Mouse (Mus musculus) stomach, embryonic 16.5 days (tissue): Measurements from ENCODE around the gene Gatm. TPM values are rescaled to one million over a fixed set of nuclear protein-coding genes. Genes with fewer than 3 reads are reported as not detected.
A peak's percentile ranks its signal among the peaks of the same experiment; 100 is the strongest.

ENCODE experiments used
- ATAC-seq: fragments of 200-750 bp; cut with Nextera tagmentation; 2 replicates; pipeline ENCODE4 v1.8.0; 2017; ENCODE audit warnings: moderate number of reproducible peaks, moderate TSS enrichment; ENCODE audit not compliant: insufficient read depth, low FRiP score
- H3K27ac ChIP-seq: fragments of 300-500 bp; sonication (generic); 2 replicates; pipeline ENCODE4 v1.5.1; 2014; ENCODE audit warnings: low read length
- H3K27me3 ChIP-seq: fragments of 300-500 bp; sonication (generic); 2 replicates; pipeline ENCODE4 v1.6.1; 2014; ENCODE audit warnings: low read length, control low read depth, mixed read lengths; ENCODE audit not compliant: control insufficient read depth, insufficient read depth
- H3K36me3 ChIP-seq: fragments of 300-500 bp; sonication (generic); 2 replicates; pipeline ENCODE4 v1.6.1; 2014; ENCODE audit warnings: low read length; ENCODE audit not compliant: control insufficient read depth, insufficient read depth
- H3K4me1 ChIP-seq: fragments of 300-500 bp; sonication (generic); 2 replicates; pipeline ENCODE4 v1.6.1; 2014; ENCODE audit warnings: low read length, control low read depth, mixed read lengths; ENCODE audit not compliant: control insufficient read depth, insufficient read depth
- H3K4me2 ChIP-seq: fragments of 300-500 bp; sonication (generic); 2 replicates; pipeline ENCODE4 v1.6.1; 2014; ENCODE audit warnings: low read depth, low read length, mixed read lengths
- H3K4me3 ChIP-seq: fragments of 300-500 bp; sonication (generic); replicated peaks from 2 replicates; pipeline ENCODE4 v1.5.1; 2014; ENCODE audit warnings: mild to moderate bottlenecking, low read length
- H3K9ac ChIP-seq: fragments of 300-500 bp; sonication (generic); 2 replicates; pipeline ENCODE4 v1.6.1; 2014; ENCODE audit warnings: low read length
- H3K9me3 ChIP-seq: fragments of 300-500 bp; sonication (generic); replicated peaks from 2 replicates; pipeline ENCODE4 v1.6.1; 2016; ENCODE audit warnings: low read length, control low read depth; ENCODE audit not compliant: control insufficient read depth
- WGBS: fragments of 180-500 bp; shearing (Covaris S2); extraction: QIAGEN DNeasy Blood & Tissue Kit; methylation state at CpG from one replicate; pipeline ENCODE4 v1.1.7; 2014; 5-methylcytosine and 5-hydroxymethylcytosine counted together
- microRNA counts: library from miRNA; unstranded; fragments of <30 nt; microRNA quantifications from one replicate; lab custom pipeline; 2016
- microRNA-seq: library from miRNA; unstranded; fragments of <30 nt; microRNA quantifications from one replicate; pipeline ENCODE4, GENCODE M21; 2016
- polyA plus RNA-seq: library from polyadenylated mRNA; unstranded; fragments of >200 nt; fragmentation: Nextera tagmentation; extraction: Ambion mirVana; gene quantifications from 2 replicates; pipeline ENCODE4 v1.2.1, GENCODE M21; 2015

The Gatm gene
- polyA plus RNA-seq, 1 experiment from 2014 or later = 47.0 TPM

GRCm38 (mm10) chr2:122572438-122572837 lies 38.7 kb downstream of the Gatm start:
- Histone ChIP-seq H3K4me1 (no peaks in the 10 kb centered on the region), H3K27me3 (no peaks in the 10 kb centered on the region), H3K9ac (no peak overlapping the region), H3K36me3 (no peaks in the 10 kb centered on the region), H3K9me3 (no peaks in the 10 kb centered on the region), H3K4me3 (no peak overlapping the region), H3K4me2 (no peak overlapping the region), H3K27ac (no peak overlapping the region)
- no peak for ATAC-seq
- 62% methylated on average over 1 of the region's 1 CpGs for WGBS

GRCm38 (mm10) chr2:122571326-122571725 lies 39.8 kb downstream of the Gatm start:
- 76% methylated on average over 4 of the region's 4 CpGs for WGBS
- no peak overlapping the region for H3K27ac ChIP-seq
- no peak overlapping the region for H3K4me2 ChIP-seq
- no peak overlapping the region for H3K4me3 ChIP-seq
- H3K9ac ChIP-seq = no peak overlapping the region
- no peak for ATAC-seq
- H3K27me3 ChIP-seq = no peaks in the 10 kb centered on the region
- no peaks in the 10 kb centered on the region for H3K4me1 ChIP-seq
- no peaks in the 10 kb centered on the region for H3K9me3 ChIP-seq
- H3K36me3 ChIP-seq = no peaks in the 10 kb centered on the region

- 73% methylated on average over 4 of the region's 4 CpGs for WGBS
- Histone ChIP-seq H3K4me1 (no peaks in the 10 kb centered on the region), H3K4me3 (no peak overlapping the region), H3K9me3 (no peaks in the 10 kb centered on the region), H3K9ac (no peak overlapping the region), H3K27ac (no peak overlapping the region), H3K36me3 (no peaks in the 10 kb centered on the region), H3K4me2 (no peak overlapping the region), H3K27me3 (no peaks in the 10 kb centered on the region)
- ATAC-seq = no peak
These were observed 40.7 kb downstream of the Gatm start for GRCm38 (mm10) chr2:122570430-122570829.

GRCm38 (mm10) chr2:122569439-122569838 lies 41.7 kb downstream of the Gatm start:
- H3K4me2 ChIP-seq = no peak overlapping the region
- H3K4me3 ChIP-seq = no peak overlapping the region
- no peaks in the 10 kb centered on the region for H3K9me3 ChIP-seq
- no peak overlapping the region for H3K9ac ChIP-seq
- no peaks in the 10 kb centered on the region for H3K36me3 ChIP-seq
- 9% methylated on average over 3 of the region's 3 CpGs for WGBS
- H3K27ac ChIP-seq = no peak overlapping the region
- ATAC-seq = no peak
- no peaks in the 10 kb centered on the region for H3K27me3 ChIP-seq
- H3K4me1 ChIP-seq = no peaks in the 10 kb centered on the region

GRCm38 (mm10) chr2:122562251-122562650 lies 48.9 kb downstream of the Gatm start:
- H3K4me3 ChIP-seq = no peak overlapping the region
- no peaks in the 10 kb centered on the region for H3K36me3 ChIP-seq
- no peak overlapping the region for H3K4me2 ChIP-seq
- no peak for ATAC-seq
- no peak overlapping the region for H3K27ac ChIP-seq
- 97% methylated on average over 1 of the region's 1 CpGs for WGBS
- no peaks in the 10 kb centered on the region for H3K4me1 ChIP-seq
- no peaks in the 10 kb centered on the region for H3K27me3 ChIP-seq
- H3K9ac ChIP-seq = no peak overlapping the region
- H3K9me3 ChIP-seq = no peaks in the 10 kb centered on the region

GRCm38 (mm10) chr2:122561221-122561620 lies 49.9 kb downstream of the Gatm start:
- ATAC-seq = no peak
- Histone ChIP-seq H3K4me1 (no peaks in the 10 kb centered on the region), H3K4me2 (no peak overlapping the region), H3K9ac (no peak overlapping the region), H3K36me3 (no peaks in the 10 kb centered on the region), H3K4me3 (no peak overlapping the region), H3K27me3 (no peaks in the 10 kb centered on the region), H3K9me3 (no peaks in the 10 kb centered on the region), H3K27ac (no peak overlapping the region)
- 89% methylated on average over 5 of the region's 5 CpGs for WGBS

- Histone ChIP-seq H3K36me3 (no peaks in the 10 kb centered on the region), H3K9me3 (no peaks in the 10 kb centered on the region), H3K4me3 (no peak overlapping the region), H3K4me1 (no peaks in the 10 kb centered on the region), H3K9ac (no peak overlapping the region), H3K27ac (no peak overlapping the region), H3K4me2 (no peak overlapping the region), H3K27me3 (no peaks in the 10 kb centered on the region)
- 29% methylated on average over 2 of the region's 2 CpGs for WGBS
- ATAC-seq = no peak
These were observed 52.8 kb downstream of the Gatm start for GRCm38 (mm10) chr2:122558317-122558716.

MicroRNA genes within 50 kb of the gene (microRNA counts, 519-probe panel; counts per million panel counts)
- microRNA mmu-miR-147 (lab: Ali Mortazavi, UCI) = not detected

Small RNA genes within 50 kb of the gene (microRNA-seq; reads per million reads assigned to microRNA genes)
- gene Mir147 = 61.9 reads per million, percentile 50 among the genes with 10 or more reads in this experiment

Other genes starting within 250 kb of the Gatm start
- 1.1 and 2.5 TPM in 2 replicates for gene Shf, start 242.1 kb downstream of the Gatm start, polyA plus RNA-seq
- 16.7 and 17.7 TPM in 2 replicates for gene Slc28a2, start 184.8 kb downstream of the Gatm start, polyA plus RNA-seq
- 0.12 TPM in 1 of 2 replicates, not detected in the other for gene Gm14085, start 126.4 kb downstream of the Gatm start, polyA plus RNA-seq
- gene AA467197, start 25.7 kb upstream of the Gatm start, polyA plus RNA-seq = 34.1 and 50.8 TPM in 2 replicates
- 9.1 and 9.5 TPM in 2 replicates for gene Slc30a4, start 91.4 kb upstream of the Gatm start, polyA plus RNA-seq
- 49.9 and 52.4 TPM in 2 replicates for gene Bloc1s6, start 127.2 kb upstream of the Gatm start, polyA plus RNA-seq
- gene Sqor, start 153.9 kb upstream of the Gatm start, polyA plus RNA-seq = 37.7 and 41.8 TPM in 2 replicates